Mouse (Mus musculus) heart, postnatal 0 days (tissue): ENCODE data around the gene Fbrs. TPM values are rescaled to one million over a fixed set of nuclear protein-coding genes. Genes with fewer than 3 reads are reported as not detected.
A peak's percentile ranks its signal among the peaks of the same experiment; 100 is the strongest.

ENCODE experiments used
- ATAC-seq: fragments of 200-750 bp; cut with Nextera tagmentation; 2 replicates; pipeline ENCODE4 v1.8.0; 2017; ENCODE audit warnings: low read depth, moderate number of reproducible peaks, moderate library complexity; ENCODE audit not compliant: insufficient read depth
- DNase-seq: peaks from one replicate; pipeline ENCODE4 v3.0.0-alpha.2; 2016; ENCODE audit warnings: low spot score
- H3K27ac ChIP-seq: fragments of 300-500 bp; sonication (generic); 2 replicates; pipeline ENCODE4 v1.5.1; 2014; ENCODE audit warnings: low read depth, mild to moderate bottlenecking
- H3K27me3 ChIP-seq: fragments of 300-500 bp; sonication (generic); 2 replicates; pipeline ENCODE4 v1.6.1; 2014; ENCODE audit warnings: low read length, mixed read lengths; ENCODE audit not compliant: control insufficient read depth, insufficient read depth
- H3K36me3 ChIP-seq: fragments of 300-500 bp; sonication (generic); replicated peaks from 2 replicates; pipeline ENCODE4 v1.6.1; 2014; ENCODE audit warnings: low read length, mixed read lengths; ENCODE audit not compliant: control insufficient read depth, insufficient read depth
- H3K4me1 ChIP-seq: fragments of 300-500 bp; sonication (generic); 2 replicates; pipeline ENCODE4 v1.6.1; 2014; ENCODE audit warnings: antibody characterized with exemption; ENCODE audit not compliant: control insufficient read depth, insufficient read depth
- H3K4me2 ChIP-seq: fragments of 300-500 bp; sonication (generic); 2 replicates; pipeline ENCODE4 v1.6.1; 2014; ENCODE audit warnings: low read depth, mild to moderate bottlenecking, low read length, moderate library complexity
- H3K4me3 ChIP-seq: fragments of 300-500 bp; sonication (generic); 2 replicates; pipeline ENCODE4 v1.5.1; 2014; ENCODE audit warnings: low read depth, low read length
- H3K9ac ChIP-seq: fragments of 300-500 bp; sonication (generic); replicated peaks from 2 replicates; pipeline ENCODE4 v1.6.1; 2014; ENCODE audit warnings: low read depth, low read length, mixed read lengths
- H3K9me3 ChIP-seq: fragments of 300-500 bp; sonication (generic); replicated peaks from 2 replicates; pipeline ENCODE4 v1.6.1; 2016; ENCODE audit warnings: low read length; ENCODE audit not compliant: control insufficient read depth
- CTCF ChIP-seq: IDR thresholded peaks from 2 replicates; pipeline ENCODE4 v1.5.1; 2016; ENCODE audit warnings: antibody characterized with exemption, control low read depth, low read depth
- EP300 ChIP-seq: IDR thresholded peaks from 2 replicates; pipeline ENCODE4 v1.6.1; 2016; ENCODE audit warnings: antibody characterized with exemption, low read depth
- WGBS: fragments of 180-500 bp; shearing (Covaris S2); extraction: QIAGEN DNeasy Blood & Tissue Kit; methylation state at CpG from one replicate; pipeline ENCODE4 v1.1.7; 2014; 5-methylcytosine and 5-hydroxymethylcytosine counted together
- polyA plus RNA-seq: library from polyadenylated mRNA; unstranded; fragments of >200 nt; fragmentation: Nextera tagmentation; extraction: Ambion mirVana; gene quantifications from 2 replicates; pipeline ENCODE4 v1.2.1, GENCODE M21; 2015
- total RNA-seq: library from RNA; depleted of rRNA; stranded (reverse); fragments of >200 nt; gene quantifications from 2 replicates; pipeline ENCODE4 v1.2.3, GENCODE M21; 2014; ENCODE audit warnings: low replicate concordance

Fbrs gene
- total and polyA plus RNA-seq, 2 experiments from 2014 or later, result 5.9 to 19.1 TPM

- H3K36me3 ChIP-seq, result peaks cover 10% of the 10 kb centered on the region
Measured at GRCm38 (mm10) chr7:127466606-127467005, 12.4 kb upstream of the Fbrs start.

GRCm38 (mm10) chr7:127470011-127470715, 8.8 kb upstream of the Fbrs start:
- Histone ChIP-seq H3K4me2 (peak overlapping the region; percentile 97), H3K4me1 (peaks cover 13% of the 10 kb centered on the region), H3K4me3 (peak overlapping the region; percentile 68), H3K27me3 (no peaks in the 10 kb centered on the region), H3K27ac (peak overlapping the region; percentile 95), H3K9me3 (no peaks in the 10 kb centered on the region), H3K9ac (peak overlapping the region; percentile 95), H3K36me3 (peaks cover 28% of the 10 kb centered on the region)
- DNase-seq (peak; percentile 30), ATAC-seq (no peak)
- no peak for TF ChIP-seq EP300
- no peak for TF ChIP-seq CTCF
- 8% methylated on average over 10 of the region's 10 CpGs for WGBS

More at GRCm38 (mm10) chr7:127466606-127467005, 12.4 kb upstream of the Fbrs start:
- Histone ChIP-seq H3K4me1 (0 out of 2 replicates have a peak, but pooled peaks cover 5% of the 10 kb centered on the region), H3K27ac (no peak overlapping the region), H3K27me3 (no peaks in the 10 kb centered on the region), H3K4me3 (no peak overlapping the region), H3K9ac (no peak overlapping the region), H3K4me2 (no peak overlapping the region), H3K9me3 (no peaks in the 10 kb centered on the region)
- DNase-seq (no peak), ATAC-seq (no peak)
- TF ChIP-seq EP300 (no peak), CTCF (no peak)
- 85% methylated on average over 4 of the region's 4 CpGs for WGBS

GRCm38 (mm10) chr7:127470743-127471645, 8.0 kb upstream of the Fbrs start:
- peak overlapping the region; percentile 97 for H3K4me2 ChIP-seq
- peaks cover 13% of the 10 kb centered on the region for H3K4me1 ChIP-seq
- peak; percentile 80; the same call in 1 of the 2 replicates for TF ChIP-seq EP300
- no peak for TF ChIP-seq CTCF
- no peaks in the 10 kb centered on the region for H3K27me3 ChIP-seq
- peak overlapping the region; percentile 95 for H3K27ac ChIP-seq
- peak overlapping the region; percentile 95 for H3K9ac ChIP-seq
- ATAC-seq (peak; percentile 93), DNase-seq (peak; percentile 97)
- H3K9me3 ChIP-seq, result no peaks in the 10 kb centered on the region
- peaks cover 36% of the 10 kb centered on the region for H3K36me3 ChIP-seq
- peak overlapping the region; percentile 68 for H3K4me3 ChIP-seq
- WGBS, result under 1% methylated on average over 46 of the region's 46 CpGs

- DNase-seq (peak; percentile 15), ATAC-seq (peak; percentile 36)
- Histone ChIP-seq H3K27me3 (no peaks in the 10 kb centered on the region), H3K27ac (peak overlapping the region; percentile 95), H3K4me2 (peak overlapping the region; percentile 97), H3K36me3 (peaks cover 42% of the 10 kb centered on the region), H3K9me3 (no peaks in the 10 kb centered on the region), H3K4me3 (peak overlapping the region; percentile 68), H3K9ac (peak overlapping the region; percentile 95), H3K4me1 (peaks cover 13% of the 10 kb centered on the region)
- WGBS, result 1% methylated on average over 19 of the region's 25 CpGs
- TF ChIP-seq CTCF, result no peak
- no peak for TF ChIP-seq EP300
Measured at GRCm38 (mm10) chr7:127471646-127472010, 7.4 kb upstream of the Fbrs start.

- H3K4me3 ChIP-seq, result peak overlapping the region; percentile 68
- peak overlapping the region; percentile 95 for H3K9ac ChIP-seq
- 1% methylated on average over 7 of the region's 7 CpGs for WGBS
- no peaks in the 10 kb centered on the region for H3K9me3 ChIP-seq
- no peaks in the 10 kb centered on the region for H3K27me3 ChIP-seq
- TF ChIP-seq CTCF, result no peak
- no peak for TF ChIP-seq EP300
- no peak for ATAC-seq
- peaks cover 45% of the 10 kb centered on the region for H3K36me3 ChIP-seq
- H3K27ac ChIP-seq, result peak overlapping the region; percentile 95
- no peak for DNase-seq
- peaks cover 17% of the 10 kb centered on the region for H3K4me1 ChIP-seq
- H3K4me2 ChIP-seq, result peak overlapping the region; percentile 97
Measured at GRCm38 (mm10) chr7:127472060-127472459, 6.9 kb upstream of the Fbrs start.
